Mouse (Mus musculus) liver, postnatal 0 days (tissue): ENCODE measurements around the gene Majin.
A peak's percentile ranks its signal among the peaks of the same experiment; 100 is the strongest.

Experiments
- CTCF ChIP-seq: sonication (generic); IDR thresholded peaks from 2 replicates; pipeline ENCODE4 v1.5.1; 2016; ENCODE audit warnings: antibody characterized with exemption, low read depth
- EP300 ChIP-seq: IDR thresholded peaks from 2 replicates; pipeline ENCODE4 v1.6.1; 2016; ENCODE audit warnings: antibody characterized with exemption, low read depth, mild to moderate bottlenecking

- TF ChIP-seq CTCF (no peak), EP300 (peak; percentile 76)
Measured at GRCm38 (mm10) chr19:6268670-6269132, 84.5 kb downstream of the Majin start.
